Mouse (Mus musculus) lung, adult 2 months (tissue): Measurements from ENCODE around the gene Arfgef2.

Source experiments
- CTCF ChIP-seq: fragments of 200-500 bp; IDR thresholded peaks from 2 replicates; pipeline ENCODE4 v1.5.1; 2011; ENCODE audit warnings: mild to moderate bottlenecking, low read length, control low read depth; ENCODE audit not compliant: insufficient read depth
- POLR2A ChIP-seq: fragments of 200-500 bp; IDR thresholded peaks from 2 replicates; pipeline ENCODE4 v1.6.1; 2011; ENCODE audit warnings: low read depth, mild to moderate bottlenecking, control low read depth, low read length, borderline replicate concordance; ENCODE audit errors: extremely low read depth

DNA sequence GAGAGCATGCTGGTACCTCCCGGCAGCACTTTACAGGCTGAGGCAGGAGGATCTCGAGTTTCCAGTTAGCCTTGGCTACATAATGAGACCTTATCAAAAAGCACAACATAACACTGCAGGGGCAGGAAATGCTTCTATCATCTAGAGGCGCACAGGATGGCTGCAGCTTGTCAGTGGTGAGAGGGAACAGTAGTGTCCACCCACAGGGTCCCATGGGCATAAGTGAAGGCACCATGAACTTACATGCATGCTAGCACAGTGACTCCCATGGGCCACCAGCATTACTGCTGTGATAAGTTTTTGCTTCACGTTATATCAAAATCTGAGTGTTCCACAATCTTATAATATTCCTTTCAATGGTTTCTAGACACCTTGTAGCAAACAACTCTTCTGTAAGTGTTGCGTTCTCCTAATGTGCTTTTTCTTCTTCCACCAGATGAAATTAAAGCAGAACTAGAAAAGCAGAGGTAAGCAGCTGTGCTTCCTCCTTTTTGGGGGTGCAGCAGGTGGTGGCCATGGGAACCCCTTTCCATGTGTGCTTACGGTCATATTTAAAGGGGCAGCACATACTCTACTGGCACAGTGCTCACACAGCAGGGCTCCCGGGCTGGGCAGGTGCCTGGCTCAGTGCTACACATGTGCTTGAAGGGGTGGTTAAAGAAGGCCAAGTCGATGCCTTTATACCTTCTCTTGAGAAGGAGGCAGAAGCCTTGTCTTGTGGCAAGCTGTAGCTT lies 21.3 kb downstream of the Arfgef2 start:
- TF ChIP-seq POLR2A (no peak), CTCF (no peak)
